Mouse (Mus musculus) forebrain, embryonic 12.5 days (tissue): Measurements from ENCODE around the gene Tchh. TPM values are rescaled to one million over a fixed set of nuclear protein-coding genes. Genes with fewer than 3 reads are reported as not detected.
A peak's percentile ranks its signal among the peaks of the same experiment; 100 is the strongest.
"Not testable (repeated sequence)": the region's sequence is repeated elsewhere in the genome, so short reads cannot be mapped to it uniquely, and the experiment has no call there.

Experiments used
- ATAC-seq: fragments of 200-750 bp; cut with Nextera tagmentation; 2 replicates; pipeline ENCODE4 v1.8.0; 2017; ENCODE audit warnings: moderate TSS enrichment; ENCODE audit not compliant: low FRiP score
- H3K27ac ChIP-seq: fragments of 300-500 bp; sonication (generic); 2 replicates; pipeline ENCODE4 v1.5.1; 2016; ENCODE audit warnings: mild to moderate bottlenecking
- H3K27me3 ChIP-seq: fragments of 300-500 bp; sonication (generic); 2 replicates; pipeline ENCODE4 v1.6.1; 2016; ENCODE audit warnings: mild to moderate bottlenecking
- H3K36me3 ChIP-seq: fragments of 300-500 bp; sonication (generic); replicated peaks from 2 replicates; pipeline ENCODE4 v1.6.1; 2016; ENCODE audit warnings: mild to moderate bottlenecking
- H3K4me1 ChIP-seq: fragments of 300-500 bp; sonication (generic); 2 replicates; pipeline ENCODE4 v1.6.1; 2016
- H3K4me2 ChIP-seq: fragments of 300-500 bp; sonication (generic); 2 replicates; pipeline ENCODE4 v1.6.1; 2016; ENCODE audit warnings: mild to moderate bottlenecking, moderate library complexity
- H3K4me3 ChIP-seq: fragments of 300-500 bp; sonication (generic); replicated peaks from 2 replicates; pipeline ENCODE4 v1.5.1; 2016; ENCODE audit warnings: mild to moderate bottlenecking
- H3K9ac ChIP-seq: fragments of 300-500 bp; sonication (generic); 2 replicates; pipeline ENCODE4 v1.6.1; 2016; ENCODE audit warnings: mild to moderate bottlenecking
- H3K9me3 ChIP-seq: fragments of 300-500 bp; sonication (generic); 2 replicates; pipeline ENCODE4 v1.6.1; 2016
- WGBS: fragments of 180-500 bp; shearing (Covaris S2); methylation state at CpG from one replicate; pipeline ENCODE4 v1.1.7; 2016; 5-methylcytosine and 5-hydroxymethylcytosine counted together
- polyA plus RNA-seq: library from polyadenylated mRNA; unstranded; fragments of >200 nt; fragmentation: Nextera tagmentation; extraction: Ambion mirVana; gene quantifications from 2 replicates; pipeline ENCODE4 v1.2.1, GENCODE M21; 2016

The Tchh gene
- 0.54 and 0.55 TPM in 2 replicates for polyA plus RNA-seq

DNA sequence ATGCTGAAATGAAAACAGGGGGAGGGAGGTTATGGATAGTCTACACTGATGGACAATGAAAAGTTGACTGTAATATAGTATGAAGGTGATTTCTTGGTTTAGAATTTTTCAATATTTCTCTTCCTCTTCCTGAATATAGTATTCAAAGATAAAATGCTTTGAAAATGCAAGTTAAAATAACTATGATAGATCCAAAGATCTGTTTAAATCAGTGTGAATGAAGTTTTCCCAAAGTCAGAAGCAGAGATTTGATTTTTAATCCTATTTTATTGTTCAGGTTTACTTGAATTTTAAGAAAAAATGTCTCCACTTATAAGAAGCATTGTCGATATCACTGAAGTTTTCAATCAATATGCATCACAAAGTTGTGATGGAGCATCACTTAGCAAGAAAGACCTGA is at the start of gene Tchh:
TSS of gene Tchh (plus strand) at position 301 of the 400 bp plus-strand sequence.
- peak within 1 kb of the TSS; percentile 51 for H3K4me3 ChIP-seq
- no peak for ATAC-seq
- 81% methylated on average over 1 of the region's 1 CpGs for WGBS
- H3K36me3 ChIP-seq = no peaks in the 10 kb centered on the region
- peak within 1 kb of the TSS; percentile 89; the same call in 1 of the 2 replicates for H3K4me2 ChIP-seq
- peaks cover 36% of the 10 kb centered on the region for H3K27me3 ChIP-seq
- H3K9me3 ChIP-seq = no peaks in the 10 kb centered on the region
- H3K4me1 ChIP-seq = peaks cover 15% of the 10 kb centered on the region
- no peak within 1 kb of the TSS for H3K27ac ChIP-seq
- H3K9ac ChIP-seq = no peak within 1 kb of the TSS

DNA sequence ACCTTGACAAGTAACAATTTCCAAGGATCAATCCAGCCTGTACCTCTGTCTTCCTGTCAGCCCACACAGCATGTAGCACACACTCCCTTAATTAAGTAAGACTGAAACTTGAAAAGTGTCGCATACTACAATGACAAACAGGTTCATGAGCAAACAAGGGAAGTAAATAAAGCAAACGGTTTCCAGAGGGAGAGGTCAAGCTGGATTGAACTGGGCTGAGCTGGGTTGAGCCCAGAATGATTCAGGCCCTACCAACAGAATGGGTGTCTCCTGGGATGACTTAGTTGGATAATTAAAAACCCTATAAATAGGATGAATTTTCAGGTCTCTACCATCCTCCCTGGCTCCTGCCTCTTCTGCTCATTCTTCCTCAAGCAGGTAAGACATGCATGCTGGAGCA is 48.8 kb upstream of the Tchh start, which contains the start of gene Rptn:
TSS of gene Rptn (plus strand) at position 334 of the 400 bp plus-strand sequence.
- H3K4me2 ChIP-seq = no peak within 1 kb of the TSS

DNA sequence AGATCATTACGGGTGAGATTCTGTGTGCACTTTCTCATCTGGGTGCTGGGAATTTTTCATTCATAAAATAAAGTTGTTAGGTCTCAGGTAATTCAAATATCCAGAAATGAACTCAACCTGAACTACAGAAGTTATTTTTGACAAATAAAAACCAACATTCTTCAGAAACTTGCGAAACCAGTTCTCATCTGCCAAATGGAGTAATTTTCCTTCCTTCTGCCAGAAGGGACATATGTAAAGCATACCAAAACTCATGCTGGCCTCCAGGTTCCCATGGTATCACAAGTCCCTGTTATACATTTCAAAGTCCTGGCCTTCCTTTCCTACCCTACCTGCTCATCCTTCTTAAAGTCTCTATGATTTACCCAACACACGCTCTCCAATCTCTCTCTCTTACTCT is 38.2 kb upstream of the Tchh start:
- Histone ChIP-seq H3K27ac (no peak overlapping the region), H3K36me3 (no peaks in the 10 kb centered on the region), H3K27me3 (no peaks in the 10 kb centered on the region), H3K9me3 (no peaks in the 10 kb centered on the region), H3K4me1 (no peaks in the 10 kb centered on the region), H3K4me3 (no peak overlapping the region), H3K4me2 (no peak overlapping the region), H3K9ac (no peak overlapping the region)
- WGBS = 95% methylated on average over 3 of the region's 3 CpGs
- no peak for ATAC-seq

More for the DNA sequence above, 48.8 kb upstream of the Tchh start, which contains the start of gene Rptn:
- no peak within 1 kb of the TSS for H3K4me3 ChIP-seq
- H3K4me1 ChIP-seq = no peaks in the 10 kb centered on the region
- no peaks in the 10 kb centered on the region for H3K36me3 ChIP-seq
- H3K9ac ChIP-seq = no peak within 1 kb of the TSS
- no peak for ATAC-seq
- H3K9me3 ChIP-seq = no peaks in the 10 kb centered on the region
- H3K27ac ChIP-seq = no peak within 1 kb of the TSS
- H3K27me3 ChIP-seq = no peaks in the 10 kb centered on the region
- WGBS = 71% methylated on average over 2 of the region's 2 CpGs

DNA sequence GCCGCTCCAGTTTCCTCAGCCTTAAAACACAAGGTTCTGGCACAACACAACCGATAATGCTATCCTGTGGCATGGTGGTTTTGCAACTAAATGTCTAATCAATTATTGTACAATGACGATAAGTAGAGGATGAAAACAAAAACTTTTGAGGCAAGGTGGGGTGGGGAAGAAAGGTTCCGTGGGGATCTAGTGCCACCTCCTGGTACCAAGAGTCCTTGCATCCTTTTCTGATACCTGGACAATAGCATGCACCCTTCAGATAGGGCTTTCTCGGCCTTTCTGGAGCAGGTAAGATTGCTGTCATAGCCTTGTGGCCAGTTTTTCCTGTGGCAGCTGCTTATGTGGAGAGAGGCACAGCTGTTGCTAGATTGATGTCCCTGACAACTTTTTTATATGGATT is 35.1 kb upstream of the Tchh start:
- Histone ChIP-seq H3K4me1 (no peaks in the 10 kb centered on the region), H3K9ac (no peak overlapping the region), H3K27me3 (no peaks in the 10 kb centered on the region), H3K27ac (no peak overlapping the region), H3K36me3 (no peaks in the 10 kb centered on the region), H3K9me3 (no peaks in the 10 kb centered on the region), H3K4me2 (no peak overlapping the region), H3K4me3 (no peak overlapping the region)
- no peak for ATAC-seq
- WGBS = 30% methylated on average over 5 of the region's 5 CpGs

DNA sequence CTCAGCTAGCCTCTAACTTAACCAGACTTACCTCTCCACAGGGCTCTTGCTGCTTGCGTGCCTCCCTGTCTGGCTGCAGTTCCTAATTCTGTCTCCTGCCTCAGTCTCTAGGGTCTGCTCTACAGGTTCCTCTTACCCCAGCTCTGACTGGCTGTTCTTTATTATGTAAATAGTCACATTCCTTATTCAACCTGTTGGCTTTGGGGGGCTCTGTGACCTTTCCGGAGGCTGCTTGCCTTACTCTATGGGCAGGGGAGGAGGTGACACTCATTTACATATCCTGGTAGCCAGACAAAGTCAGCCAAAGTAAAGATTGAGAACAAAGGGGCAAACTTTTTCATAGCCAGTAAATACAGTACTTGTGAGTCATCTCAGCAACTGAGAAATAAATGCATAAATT is 30.2 kb upstream of the Tchh start:
- H3K27me3 ChIP-seq = no peaks in the 10 kb centered on the region
- no peak for ATAC-seq
- no peak overlapping the region for H3K4me2 ChIP-seq
- H3K9me3 ChIP-seq = no peaks in the 10 kb centered on the region
- H3K36me3 ChIP-seq = no peaks in the 10 kb centered on the region
- H3K4me3 ChIP-seq = no peak overlapping the region
- H3K9ac ChIP-seq = no peak overlapping the region
- no peak overlapping the region for H3K27ac ChIP-seq
- no peaks in the 10 kb centered on the region for H3K4me1 ChIP-seq
- 17% methylated on average over 2 of the region's 2 CpGs for WGBS

DNA sequence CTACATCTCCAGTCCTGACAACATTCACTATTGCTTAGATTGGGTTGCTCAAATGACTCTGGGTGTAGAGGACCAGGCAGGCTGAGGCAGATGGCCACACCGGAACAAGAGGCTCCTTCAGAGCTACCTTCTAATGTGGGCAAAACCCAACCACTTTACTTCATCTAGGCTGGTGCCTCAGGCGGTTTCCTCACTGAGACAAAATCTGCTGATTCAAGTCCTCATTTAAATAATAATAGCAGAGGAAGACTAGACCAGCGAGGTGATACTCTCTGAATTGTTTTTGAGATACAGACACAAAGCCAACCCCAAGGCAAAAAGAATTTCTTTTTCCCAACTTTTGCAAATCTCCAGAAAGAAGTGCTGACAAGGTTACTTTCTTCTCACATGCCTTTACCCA is 10.5 kb upstream of the Tchh start:
- no peaks in the 10 kb centered on the region for H3K27me3 ChIP-seq
- H3K4me3 ChIP-seq = no peak overlapping the region
- H3K4me1 ChIP-seq = no peaks in the 10 kb centered on the region
- no peaks in the 10 kb centered on the region for H3K9me3 ChIP-seq
- no peak overlapping the region for H3K4me2 ChIP-seq
- H3K27ac ChIP-seq = no peak overlapping the region
- H3K9ac ChIP-seq = no peak overlapping the region
- no peak for ATAC-seq
- no peaks in the 10 kb centered on the region for H3K36me3 ChIP-seq
- 40% methylated on average over 3 of the region's 3 CpGs for WGBS

DNA sequence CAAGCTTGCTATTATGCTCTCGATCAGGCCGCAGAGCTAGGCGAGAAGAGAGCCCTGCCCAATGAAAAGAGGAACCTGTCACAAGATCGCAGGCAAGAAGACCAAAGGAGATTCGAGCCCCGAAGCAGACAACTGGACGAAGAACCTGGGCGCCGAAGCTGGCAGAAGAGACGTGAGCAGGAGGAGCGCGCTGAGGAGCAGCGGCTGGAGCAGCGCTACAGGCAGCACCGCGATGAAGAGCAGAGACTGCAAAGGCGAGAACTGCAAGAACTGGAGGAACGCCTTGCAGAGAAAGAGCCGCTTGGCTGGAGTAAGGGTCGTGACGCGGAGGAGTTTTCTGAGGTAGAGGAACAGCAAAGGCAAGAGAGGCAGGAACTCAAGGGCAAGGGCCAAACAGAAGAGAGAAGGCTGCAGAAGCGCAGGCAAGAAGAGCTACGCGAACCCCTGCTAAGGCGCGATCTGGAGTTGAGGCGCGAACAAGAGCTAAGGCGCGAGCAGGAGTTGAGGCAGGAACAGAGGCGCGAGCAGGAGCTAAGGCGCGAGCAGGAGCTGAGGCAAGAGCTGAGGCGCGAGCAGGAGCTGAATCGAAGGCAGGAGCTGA is 1.5 kb downstream of the Tchh start:
- H3K36me3 ChIP-seq = no peaks in the 10 kb centered on the region
- peaks cover 21% of the 10 kb centered on the region for H3K4me1 ChIP-seq
- H3K27ac ChIP-seq = no peak overlapping the region
- ATAC-seq = no peak
- peak overlapping the region; percentile 89 for H3K4me2 ChIP-seq
- peaks cover 45% of the 10 kb centered on the region for H3K27me3 ChIP-seq
- no peaks in the 10 kb centered on the region for H3K9me3 ChIP-seq
- peak overlapping the region; percentile 58 for H3K9ac ChIP-seq
- WGBS = 0% methylated on average over 38 of the region's 38 CpGs
- H3K4me3 ChIP-seq = peak overlapping the region; percentile 51

DNA sequence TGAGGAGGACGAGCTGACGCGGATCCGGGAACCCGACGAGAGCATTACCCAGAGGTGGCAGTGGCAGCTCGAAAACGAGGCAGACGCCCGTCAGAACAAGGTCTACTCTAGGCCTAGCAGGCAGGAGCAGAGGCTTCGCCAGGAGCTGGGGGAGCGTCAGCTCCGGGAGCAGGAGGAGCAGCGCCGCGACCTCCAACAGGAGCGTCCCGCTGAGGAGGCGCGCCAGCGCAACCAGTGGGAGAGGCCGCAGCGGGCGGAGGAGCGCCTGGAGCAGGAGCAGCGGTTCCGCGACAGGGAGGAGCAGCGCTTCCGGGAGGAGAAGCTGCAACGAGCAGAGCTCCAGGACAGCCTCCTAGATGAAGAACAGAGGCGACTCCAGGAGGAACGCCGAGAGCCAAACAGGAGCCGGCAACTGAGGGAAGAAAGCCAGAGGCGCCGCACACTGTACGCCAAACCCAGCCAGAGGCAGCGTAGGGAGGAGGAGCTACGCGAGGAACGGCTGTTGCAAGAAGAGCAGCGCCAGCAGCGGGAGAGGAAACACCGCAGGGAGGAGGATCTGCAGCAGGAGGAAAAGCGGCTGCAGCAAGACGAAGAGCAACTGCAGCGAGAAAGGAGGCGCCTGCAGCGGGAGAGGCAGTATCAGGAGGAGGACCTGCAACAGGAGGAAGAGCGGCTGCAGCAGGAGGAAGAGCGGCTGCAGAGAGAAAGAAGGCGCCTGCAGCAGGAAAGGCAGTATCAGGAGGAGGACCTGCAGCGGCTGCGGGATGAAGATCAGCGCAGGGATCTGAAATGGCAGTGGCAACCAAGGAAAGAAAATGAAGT is 2.4 kb downstream of the Tchh start:
- peaks cover 46% of the 10 kb centered on the region for H3K27me3 ChIP-seq
- H3K4me2 ChIP-seq = peak overlapping the region; percentile 89
- peak overlapping the region; percentile 58 for H3K9ac ChIP-seq
- under 1% methylated on average over 56 of the region's 56 CpGs for WGBS
- H3K9me3 ChIP-seq = no peaks in the 10 kb centered on the region
- H3K4me3 ChIP-seq = peak overlapping the region; percentile 51
- H3K4me1 ChIP-seq = peaks cover 21% of the 10 kb centered on the region
- H3K36me3 ChIP-seq = no peaks in the 10 kb centered on the region
- peak; percentile 81 for ATAC-seq
- H3K27ac ChIP-seq = peak overlapping the region; percentile 53

DNA sequence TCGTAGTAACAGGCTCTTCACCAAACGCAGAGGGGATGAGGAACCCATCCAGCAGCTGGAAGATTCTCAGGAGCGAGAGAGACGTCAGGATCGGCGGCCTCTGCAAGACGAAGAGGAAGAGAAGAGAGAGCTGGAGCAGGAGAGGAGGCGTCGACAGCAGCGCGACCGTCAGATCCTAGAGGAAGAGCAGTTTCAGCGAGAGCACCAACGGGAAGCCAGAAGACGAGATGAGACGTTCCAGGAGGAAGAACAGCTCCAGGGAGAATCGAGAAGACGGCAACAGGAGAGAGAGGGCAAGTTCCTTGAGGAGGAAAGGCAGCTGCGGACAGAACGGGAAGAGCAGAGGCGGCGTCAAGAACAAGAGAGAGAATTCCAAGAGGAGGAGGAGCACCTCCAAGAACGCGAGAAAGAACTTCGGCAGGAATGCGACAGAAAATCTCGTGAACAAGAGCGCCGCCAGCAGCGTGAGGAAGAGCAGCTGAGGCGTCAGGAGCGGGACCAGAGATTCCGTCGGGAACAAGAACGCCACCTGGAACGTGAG is 3.1 kb downstream of the Tchh start:
- WGBS = under 1% methylated on average over 36 of the region's 36 CpGs
- ATAC-seq = peak; percentile 6; the same call in 1 of the 2 replicates
- Histone ChIP-seq H3K4me3 (peak overlapping the region; percentile 51), H3K9me3 (no peaks in the 10 kb centered on the region), H3K36me3 (no peaks in the 10 kb centered on the region), H3K4me1 (peaks cover 21% of the 10 kb centered on the region), H3K4me2 (peak overlapping the region; percentile 89), H3K27me3 (peaks cover 53% of the 10 kb centered on the region), H3K9ac (peak overlapping the region; percentile 58), H3K27ac (no peak overlapping the region)

DNA sequence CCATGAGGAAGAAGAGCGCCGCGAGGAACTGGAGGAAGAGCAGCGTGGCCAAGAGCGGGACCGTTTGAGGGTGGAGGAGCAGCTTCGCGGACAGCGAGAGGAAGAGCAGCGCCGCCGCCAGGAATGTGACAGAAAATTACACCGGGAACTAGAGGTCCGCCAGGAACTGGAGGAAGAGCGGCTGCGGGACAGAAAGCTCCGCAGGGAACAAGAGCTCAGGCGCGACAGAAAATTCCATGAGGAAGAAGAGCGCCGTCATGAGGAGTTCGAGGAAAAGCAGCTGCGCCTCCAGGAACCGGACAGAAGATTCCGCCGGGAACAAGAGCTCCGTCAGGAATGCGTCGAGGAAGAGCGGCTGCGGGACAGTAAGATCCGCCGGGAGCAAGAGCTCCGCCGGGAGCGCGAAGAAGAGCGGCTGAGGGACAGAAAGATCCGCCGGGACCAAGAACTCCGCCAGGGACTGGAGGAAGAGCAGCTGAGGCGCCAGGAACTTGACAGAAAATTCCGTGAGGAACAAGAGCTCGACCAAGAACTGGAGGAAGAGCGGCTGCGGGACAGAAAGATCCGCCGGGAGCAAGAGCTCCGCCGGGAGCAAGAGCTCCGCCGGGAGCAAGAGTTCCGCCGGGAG is 4.1 kb downstream of the Tchh start:
- peak overlapping the region; percentile 51 for H3K4me3 ChIP-seq
- peak overlapping the region; percentile 49; the same call in 1 of the 2 replicates for H3K9ac ChIP-seq
- 1% methylated on average over 54 of the region's 54 CpGs for WGBS
- H3K27ac ChIP-seq = no peak overlapping the region
- peak overlapping the region; percentile 89 for H3K4me2 ChIP-seq
- H3K4me1 ChIP-seq = peaks cover 21% of the 10 kb centered on the region
- ATAC-seq = no peak
- no peaks in the 10 kb centered on the region for H3K36me3 ChIP-seq
- H3K9me3 ChIP-seq = no peaks in the 10 kb centered on the region
- H3K27me3 ChIP-seq = peaks cover 48% of the 10 kb centered on the region

DNA sequence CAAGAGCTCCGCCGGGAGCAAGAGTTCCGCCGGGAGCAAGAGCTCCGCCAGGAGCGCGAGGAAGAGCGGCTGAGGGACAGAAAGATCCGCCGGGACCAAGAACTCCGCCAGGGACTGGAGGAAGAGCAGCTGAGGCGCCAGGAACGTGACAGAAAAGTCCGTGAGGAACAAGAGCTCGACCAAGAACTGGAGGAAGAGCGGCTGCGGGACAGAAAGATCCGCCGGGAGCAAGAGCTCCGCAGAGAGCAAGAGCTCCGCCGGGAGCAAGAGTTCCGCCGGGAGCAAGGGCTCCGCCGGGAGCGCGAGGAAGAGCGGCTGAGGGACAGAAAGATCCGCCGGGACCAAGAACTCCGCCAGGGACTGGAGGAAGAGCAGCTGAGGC is 4.6 kb downstream of the Tchh start:
- Histone ChIP-seq H3K9ac (peak overlapping the region; percentile 49), H3K4me3 (peak overlapping the region; percentile 51), H3K4me1 (peaks cover 21% of the 10 kb centered on the region), H3K4me2 (peak overlapping the region; percentile 89), H3K27me3 (peaks cover 53% of the 10 kb centered on the region)
- not testable (repeated sequence) for ATAC-seq, H3K27ac ChIP-seq, H3K9me3 ChIP-seq, H3K36me3 ChIP-seq
- under 1% methylated on average over 31 of the region's 32 CpGs for WGBS
